Mouse (Mus musculus): ENCODE results near the gene Lrrc27. TPM values are rescaled to one million over a fixed set of nuclear protein-coding genes. Genes with fewer than 3 reads are reported as not detected.

The Lrrc27 gene
- polyA plus RNA-seq, 1 experiment from 2014 or later, result 4.9 TPM

GRCm38 (mm10) chr7:139281195-139281594, 68.4 kb downstream of the Lrrc27 start:
- no peak for DNase-seq (ENCODE audit: low spot score)
- ATAC-seq, result no peak
- H3K36me3 ChIP-seq (ENCODE audit: control insufficient read depth, insufficient read depth, low read length), result no peaks in the 10 kb centered on the region
- peaks cover 3% of the 10 kb centered on the region; the same call in 1 of the 2 replicates for H3K4me1 ChIP-seq (ENCODE audit: control insufficient read depth, insufficient read depth, low read length)
- no peaks in the 10 kb centered on the region for H3K9me3 ChIP-seq (replicated peaks; ENCODE audit: control insufficient read depth, low read length)
- H3K27ac ChIP-seq (ENCODE audit: low read depth, low read length), result no peak overlapping the region
- no peak overlapping the region for H3K4me2 ChIP-seq (ENCODE audit: low read length)
- H3K9ac ChIP-seq (ENCODE audit: low read length), result no peak overlapping the region
- H3K4me3 ChIP-seq (ENCODE audit: low read depth, low read length), result no peak overlapping the region
- 48% methylated on average over 2 of the region's 2 CpGs for WGBS
- no peaks in the 10 kb centered on the region for H3K27me3 ChIP-seq (replicated peaks; ENCODE audit: control insufficient read depth, insufficient read depth, low read length)

GRCm38 (mm10) chr7:139282037-139282436, 69.2 kb downstream of the Lrrc27 start:
- Histone ChIP-seq H3K4me3 (ENCODE audit: low read depth, low read length) (no peak overlapping the region), H3K36me3 (ENCODE audit: control insufficient read depth, insufficient read depth, low read length) (no peaks in the 10 kb centered on the region), H3K27ac (ENCODE audit: low read depth, low read length) (no peak overlapping the region), H3K27me3 (replicated peaks; ENCODE audit: control insufficient read depth, insufficient read depth, low read length) (no peaks in the 10 kb centered on the region), H3K4me1 (ENCODE audit: control insufficient read depth, insufficient read depth, low read length) (no peaks in the 10 kb centered on the region), H3K4me2 (ENCODE audit: low read length) (no peak overlapping the region), H3K9ac (ENCODE audit: low read length) (no peak overlapping the region), H3K9me3 (replicated peaks; ENCODE audit: control insufficient read depth, low read length) (no peaks in the 10 kb centered on the region)
- WGBS, result 72% methylated on average over 3 of the region's 3 CpGs
- DNase-seq (ENCODE audit: low spot score) (no peak), ATAC-seq (no peak)

GRCm38 (mm10) chr7:139285295-139285943, 72.6 kb downstream of the Lrrc27 start:
- WGBS, result 76% methylated on average over 16 of the region's 16 CpGs
- Histone ChIP-seq H3K4me1 (ENCODE audit: control insufficient read depth, insufficient read depth, low read length) (no peaks in the 10 kb centered on the region), H3K36me3 (ENCODE audit: control insufficient read depth, insufficient read depth, low read length) (no peaks in the 10 kb centered on the region), H3K4me2 (ENCODE audit: low read length) (no peak overlapping the region), H3K27me3 (replicated peaks; ENCODE audit: control insufficient read depth, insufficient read depth, low read length) (no peaks in the 10 kb centered on the region), H3K9ac (ENCODE audit: low read length) (no peak overlapping the region), H3K4me3 (ENCODE audit: low read depth, low read length) (no peak overlapping the region), H3K27ac (ENCODE audit: low read depth, low read length) (no peak overlapping the region), H3K9me3 (replicated peaks; ENCODE audit: control insufficient read depth, low read length) (no peaks in the 10 kb centered on the region)
- DNase-seq (ENCODE audit: low spot score) (no peak), ATAC-seq (no peak)

GRCm38 (mm10) chr7:139288540-139288939, 75.8 kb downstream of the Lrrc27 start:
- Histone ChIP-seq H3K9ac (ENCODE audit: low read length) (no peak overlapping the region), H3K27ac (ENCODE audit: low read depth, low read length) (no peak overlapping the region), H3K4me2 (ENCODE audit: low read length) (no peak overlapping the region), H3K36me3 (ENCODE audit: control insufficient read depth, insufficient read depth, low read length) (no peaks in the 10 kb centered on the region), H3K9me3 (replicated peaks; ENCODE audit: control insufficient read depth, low read length) (no peaks in the 10 kb centered on the region), H3K4me3 (ENCODE audit: low read depth, low read length) (no peak overlapping the region), H3K4me1 (ENCODE audit: control insufficient read depth, insufficient read depth, low read length) (no peaks in the 10 kb centered on the region), H3K27me3 (replicated peaks; ENCODE audit: control insufficient read depth, insufficient read depth, low read length) (no peaks in the 10 kb centered on the region)
- ATAC-seq (no peak), DNase-seq (ENCODE audit: low spot score) (no peak)
- 83% methylated on average over 7 of the region's 7 CpGs for WGBS

Other genes with a start within 250 kb of the Lrrc27 start
- 123 and 141 TPM in 2 replicates for gene Dpysl4, start 127.0 kb upstream of the Lrrc27 start, polyA plus RNA-seq (2014; fragmentation: Nextera tagmentation; extraction: Ambion mirVana)
- gene Stk32c, start 319 bp downstream of the Lrrc27 start, polyA plus RNA-seq (2014; fragmentation: Nextera tagmentation; extraction: Ambion mirVana), result 1.5 TPM in 2 replicates
- gene Pwwp2b, start 35.5 kb downstream of the Lrrc27 start, polyA plus RNA-seq (2014; fragmentation: Nextera tagmentation; extraction: Ambion mirVana), result 4.2 and 5.3 TPM in 2 replicates
- gene Inpp5a, start 176.1 kb downstream of the Lrrc27 start, polyA plus RNA-seq (2014; fragmentation: Nextera tagmentation; extraction: Ambion mirVana), result 12.4 and 13.0 TPM in 2 replicates